Mouse (Mus musculus) spleen, adult 2 months (tissue): ENCODE data around the gene Bbs9.

Source experiments
- CTCF ChIP-seq: fragments of 200-500 bp; IDR thresholded peaks from 2 replicates; pipeline ENCODE4 v1.5.1; 2011; ENCODE audit warnings: mild to moderate bottlenecking, inconsistent platforms; ENCODE audit not compliant: insufficient read depth, insufficient read length, insufficient replicate concordance; ENCODE audit errors: extremely low read depth
- POLR2A ChIP-seq: fragments of 200-500 bp; IDR thresholded peaks from 2 replicates; pipeline ENCODE4 v1.6.1; 2011; ENCODE audit warnings: low read depth, low read length, inconsistent platforms

GRCm38 (mm10) chr9:22632800-22633485, 157.4 kb downstream of the Bbs9 start:
- no peak for TF ChIP-seq POLR2A
- no peak for TF ChIP-seq CTCF
